In the genomic region with DNA sequence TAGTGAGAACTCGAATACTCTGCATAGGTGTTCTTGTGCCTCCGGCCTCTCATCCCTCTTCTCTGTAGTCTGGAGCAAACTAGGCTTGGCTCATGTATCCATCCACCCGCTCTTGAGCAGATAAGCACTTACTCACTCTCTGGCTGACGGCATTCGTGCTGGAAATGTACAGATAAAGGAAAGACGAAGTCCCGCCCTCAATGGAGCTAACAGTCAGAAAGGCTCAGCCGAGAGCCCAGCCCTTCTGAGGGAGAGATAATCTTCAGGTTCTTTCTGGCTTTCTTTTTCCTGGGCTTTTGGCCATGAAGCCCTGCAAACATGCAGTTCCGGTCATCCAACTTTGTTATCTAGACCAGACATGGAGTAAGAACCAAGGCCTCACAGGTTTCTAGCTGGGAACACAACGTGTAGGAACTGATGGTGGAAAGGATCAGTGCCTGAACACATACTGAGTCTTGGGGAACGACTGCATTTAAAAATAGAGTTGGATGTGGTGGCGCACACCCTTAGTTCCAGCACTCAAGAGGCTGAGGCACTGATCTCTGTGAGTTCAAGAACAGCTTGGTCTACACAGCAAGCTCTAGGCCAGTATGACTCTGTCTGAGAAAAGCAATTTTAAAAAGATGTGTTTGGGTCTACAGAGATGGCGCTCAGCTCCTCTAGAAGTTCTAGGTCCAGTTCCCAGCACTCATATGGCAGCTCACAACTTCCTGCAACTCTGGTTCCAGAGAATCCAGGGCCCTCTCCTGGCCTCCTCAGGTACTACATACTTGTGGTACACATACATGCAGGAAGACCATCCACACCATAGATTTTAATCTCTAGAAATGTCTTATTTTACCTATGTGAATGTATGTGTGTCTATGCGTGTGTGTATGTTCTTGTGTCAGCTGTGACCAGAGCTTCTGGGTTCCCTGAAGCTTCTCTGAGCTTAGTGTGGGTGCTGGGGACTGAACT, we compare ENCODE assay signal across 12 mouse cellular contexts. TPM values are rescaled to one million over a fixed set of nuclear protein-coding genes. Genes with fewer than 3 reads are reported as not detected.
DNase-seq lines count a peak whose midpoint lies in the region; ATAC-seq and TF ChIP-seq lines count a peak whose summit lies in the region.
"Had no signal": no experiment of that assay in that cellular context is flagged by ENCODE, and none has a peak within 500 bp of the region (broad histone marks: within the 10 kb centered on the region; RNA-seq: fewer than 3 reads in every experiment).

No protein-coding gene starts in this region.

- H3K27ac ChIP-seq in lung, embryonic 14.5 days (ENCODE audit: low read depth) = peak overlapping the region; percentile 49; the same call in 1 of the 2 replicates
- no peak overlapping the region for H3K27ac ChIP-seq in stomach, embryonic 14.5 days (ENCODE audit: low read length)
- H3K27ac ChIP-seq in midbrain, embryonic 15.5 days = no peak overlapping the region
- H3K27ac ChIP-seq in midbrain, embryonic 16.5 days (ENCODE audit: low read length) = no peak overlapping the region
- H3K27ac ChIP-seq: hindbrain, embryonic 12.5 days had no signal

- no peak for ATAC-seq in lung, embryonic 14.5 days (ENCODE audit: insufficient read depth)
- peak; percentile 84 for ATAC-seq in stomach, embryonic 14.5 days (ENCODE audit: insufficient number of reproducible peaks, insufficient read depth, low FRiP score, low read depth)
- ATAC-seq in midbrain, embryonic 15.5 days (replicated peaks) = no peak
- ATAC-seq in midbrain, embryonic 16.5 days = no peak
- ATAC-seq: forebrain, embryonic 16.5 days had no signal

- WGBS in lung, embryonic 14.5 days = 79% methylated on average over 14 of the region's 14 CpGs
- WGBS in lung, adult 2 months = 85% methylated on average over 14 of the region's 14 CpGs
- WGBS in stomach, embryonic 14.5 days = 80% methylated on average over 14 of the region's 14 CpGs
- 94% methylated on average over 14 of the region's 14 CpGs for WGBS in midbrain, embryonic 15.5 days
- WGBS in midbrain, embryonic 16.5 days = 95% methylated on average over 14 of the region's 14 CpGs

- H3K36me3 ChIP-seq in lung, embryonic 14.5 days (ENCODE audit: insufficient read depth) = peaks cover 74% of the 10 kb centered on the region
- peaks cover 40% of the 10 kb centered on the region for H3K36me3 ChIP-seq in stomach, embryonic 14.5 days (ENCODE audit: control insufficient read depth, insufficient read depth, low read length)
- H3K36me3 ChIP-seq in midbrain, embryonic 15.5 days (replicated peaks) = peaks cover 27% of the 10 kb centered on the region
- peaks cover 23% of the 10 kb centered on the region for H3K36me3 ChIP-seq in midbrain, embryonic 16.5 days (ENCODE audit: control insufficient read depth, insufficient read depth, low read length)

- H3K4me2 ChIP-seq in lung, embryonic 14.5 days = no peak overlapping the region
- H3K4me2 ChIP-seq in stomach, embryonic 14.5 days (replicated peaks; ENCODE audit: low read depth, low read length) = no peak overlapping the region
- H3K4me2 ChIP-seq in midbrain, embryonic 15.5 days = no peak overlapping the region
- no peak overlapping the region for H3K4me2 ChIP-seq in midbrain, embryonic 16.5 days (ENCODE audit: low read length)
- H3K4me2 ChIP-seq: hindbrain, embryonic 12.5 days had no signal

- no peak for DNase-seq in lung, embryonic 14.5 days
- DNase-seq in lung, adult 2 months = no peak
- peak; percentile 10 for DNase-seq in brain, adult 2 months (ENCODE audit: low read depth, low spot score)
- DNase-seq in liver = peak; percentile 90
- no peak for DNase-seq in frontal cortex, adult 2 months (ENCODE audit: extremely low spot score in 1 of 2, low spot score in 1 of 2)
- DNase-seq: right cerebral cortex, postnatal 4 days had no signal

- H3K4me3 ChIP-seq in lung, embryonic 14.5 days (ENCODE audit: low read depth, low read length) = no peak overlapping the region
- no peak overlapping the region for H3K4me3 ChIP-seq in lung, adult 2 months (replicated peaks; ENCODE audit: extremely low read depth, low read depth, low read length)
- H3K4me3 ChIP-seq in stomach, embryonic 14.5 days (ENCODE audit: low read depth, low read length) = no peak overlapping the region
- no peak overlapping the region for H3K4me3 ChIP-seq in midbrain, embryonic 15.5 days
- H3K4me3 ChIP-seq in midbrain, embryonic 16.5 days (ENCODE audit: low read depth, low read length) = no peak overlapping the region
- H3K4me3 ChIP-seq: hindbrain, embryonic 12.5 days had no signal

- TF ChIP-seq POLR2A in lung, adult 2 months (IDR thresholded peaks at IDR 0.05; ENCODE audit: borderline replicate concordance, extremely low read depth, low read depth, low read length) = no peak

- no peak for TF ChIP-seq CTCF in lung, embryonic 14.5 days (IDR thresholded peaks at IDR 0.05; ENCODE audit: low read depth)
- no peak for TF ChIP-seq CTCF in lung, adult 2 months (IDR thresholded peaks at IDR 0.05; ENCODE audit: insufficient read depth, low read length)

- no peaks in the 10 kb centered on the region for H3K4me1 ChIP-seq in lung, embryonic 14.5 days (ENCODE audit: insufficient read depth)
- no peaks in the 10 kb centered on the region for H3K4me1 ChIP-seq in lung, adult 2 months (ENCODE audit: control insufficient read depth, insufficient read depth, low read length)
- H3K4me1 ChIP-seq in stomach, embryonic 14.5 days (ENCODE audit: control insufficient read depth, insufficient read depth, low read length) = no peaks in the 10 kb centered on the region
- H3K4me1 ChIP-seq in midbrain, embryonic 15.5 days = peaks cover 3% of the 10 kb centered on the region; the same call in 1 of the 2 replicates
- no peaks in the 10 kb centered on the region; the same call in 1 of the 2 replicates for H3K4me1 ChIP-seq in midbrain, embryonic 16.5 days (ENCODE audit: control insufficient read depth, insufficient read depth, low read length)
- H3K4me1 ChIP-seq: hindbrain, embryonic 12.5 days had no signal

- H3K9me3 ChIP-seq in lung, embryonic 14.5 days (ENCODE audit: low read depth, low read length) = no peaks in the 10 kb centered on the region
- no peaks in the 10 kb centered on the region for H3K9me3 ChIP-seq in stomach, embryonic 14.5 days (ENCODE audit: control insufficient read depth, low read depth, low read length)
- no peaks in the 10 kb centered on the region for H3K9me3 ChIP-seq in midbrain, embryonic 15.5 days
- no peaks in the 10 kb centered on the region for H3K9me3 ChIP-seq in midbrain, embryonic 16.5 days (replicated peaks; ENCODE audit: control insufficient read depth, low read length, poor library complexity, severe bottlenecking)
- H3K9me3 ChIP-seq: hindbrain, embryonic 12.5 days had no signal

- no peaks in the 10 kb centered on the region for H3K27me3 ChIP-seq in lung, embryonic 14.5 days (ENCODE audit: insufficient read depth, low read length)
- no peaks in the 10 kb centered on the region for H3K27me3 ChIP-seq in stomach, embryonic 14.5 days (ENCODE audit: control insufficient read depth, insufficient read depth, low read length)
- H3K27me3 ChIP-seq in midbrain, embryonic 15.5 days (replicated peaks) = no peaks in the 10 kb centered on the region
- no peaks in the 10 kb centered on the region for H3K27me3 ChIP-seq in midbrain, embryonic 16.5 days (ENCODE audit: control insufficient read depth, insufficient read depth, low read depth, low read length)
- H3K27me3 ChIP-seq: hindbrain, embryonic 12.5 days had no signal

- no peak overlapping the region for H3K9ac ChIP-seq in lung, embryonic 14.5 days
- no peak overlapping the region for H3K9ac ChIP-seq in stomach, embryonic 14.5 days (replicated peaks; ENCODE audit: low read depth, low read length)
- H3K9ac ChIP-seq in midbrain, embryonic 15.5 days = no peak overlapping the region
- H3K9ac ChIP-seq in midbrain, embryonic 16.5 days (ENCODE audit: low read depth, low read length) = no peak overlapping the region
- H3K9ac ChIP-seq: hindbrain, embryonic 12.5 days had no signal

RNA-seq across cellular contexts. Expression of gene Hspa5, which starts 11.6 kb away (rescaled TPM):
- 981 and 1,088 TPM in 2 replicates for polyA plus RNA-seq in lung, embryonic 14.5 days (2014; fragmentation: Nextera tagmentation; extraction: Ambion mirVana)
- polyA plus RNA-seq in lung, adult 2 months (2012; rRNA removed) = 463 and 672 TPM in 2 replicates
- polyA plus RNA-seq in stomach, embryonic 14.5 days (2014; fragmentation: Nextera tagmentation; extraction: Ambion mirVana) = 622 and 812 TPM in 2 replicates
- 207 and 209 TPM in 2 replicates for polyA plus RNA-seq in frontal cortex, adult 2 months (2012; rRNA removed)
- polyA plus RNA-seq in midbrain, embryonic 15.5 days (2015; fragmentation: Nextera tagmentation; extraction: Ambion mirVana) = 418 and 429 TPM in 2 replicates
- polyA plus RNA-seq in midbrain, embryonic 16.5 days (2015; fragmentation: Nextera tagmentation; extraction: Ambion mirVana) = 420 and 450 TPM in 2 replicates

RNA-seq across cellular contexts. Expression of gene Rabepk, which starts 16.4 kb away (rescaled TPM):
- 39.6 and 45.0 TPM in 2 replicates for polyA plus RNA-seq in lung, embryonic 14.5 days (2014; fragmentation: Nextera tagmentation; extraction: Ambion mirVana)
- polyA plus RNA-seq in lung, adult 2 months (2012; rRNA removed) = 18.8 and 24.4 TPM in 2 replicates
- 43.1 and 43.7 TPM in 2 replicates for polyA plus RNA-seq in stomach, embryonic 14.5 days (2014; fragmentation: Nextera tagmentation; extraction: Ambion mirVana)
- 37.0 and 38.3 TPM in 2 replicates for polyA plus RNA-seq in frontal cortex, adult 2 months (2012; rRNA removed)
- 23.2 and 24.5 TPM in 2 replicates for polyA plus RNA-seq in midbrain, embryonic 15.5 days (2015; fragmentation: Nextera tagmentation; extraction: Ambion mirVana)
- polyA plus RNA-seq in midbrain, embryonic 16.5 days (2015; fragmentation: Nextera tagmentation; extraction: Ambion mirVana) = 24.5 and 27.4 TPM in 2 replicates

RNA-seq across cellular contexts. Expression of gene Gapvd1, which starts 28.3 kb away (rescaled TPM):
- polyA plus RNA-seq in lung, embryonic 14.5 days (2014; fragmentation: Nextera tagmentation; extraction: Ambion mirVana) = 84.4 and 91.7 TPM in 2 replicates
- polyA plus RNA-seq in lung, adult 2 months (2012; rRNA removed) = 16.7 and 20.3 TPM in 2 replicates
- polyA plus RNA-seq in stomach, embryonic 14.5 days (2014; fragmentation: Nextera tagmentation; extraction: Ambion mirVana) = 93.0 and 95.2 TPM in 2 replicates
- polyA plus RNA-seq in frontal cortex, adult 2 months (2012; rRNA removed) = 43.8 and 53.8 TPM in 2 replicates
- 112 and 123 TPM in 2 replicates for polyA plus RNA-seq in midbrain, embryonic 15.5 days (2015; fragmentation: Nextera tagmentation; extraction: Ambion mirVana)
- 107 and 113 TPM in 2 replicates for polyA plus RNA-seq in midbrain, embryonic 16.5 days (2015; fragmentation: Nextera tagmentation; extraction: Ambion mirVana)

RNA-seq across cellular contexts. Expression of gene Fbxw2, which starts 42.8 kb away (rescaled TPM):
- 73.8 and 77.5 TPM in 2 replicates for polyA plus RNA-seq in lung, embryonic 14.5 days (2014; fragmentation: Nextera tagmentation; extraction: Ambion mirVana)
- 46.0 and 59.3 TPM in 2 replicates for polyA plus RNA-seq in lung, adult 2 months (2012; rRNA removed)
- polyA plus RNA-seq in stomach, embryonic 14.5 days (2014; fragmentation: Nextera tagmentation; extraction: Ambion mirVana) = 69.8 and 75.7 TPM in 2 replicates
- polyA plus RNA-seq in frontal cortex, adult 2 months (2012; rRNA removed) = 76.5 and 80.3 TPM in 2 replicates
- polyA plus RNA-seq in midbrain, embryonic 15.5 days (2015; fragmentation: Nextera tagmentation; extraction: Ambion mirVana) = 102 and 107 TPM in 2 replicates
- 102 and 106 TPM in 2 replicates for polyA plus RNA-seq in midbrain, embryonic 16.5 days (2015; fragmentation: Nextera tagmentation; extraction: Ambion mirVana)

RNA-seq across cellular contexts. Expression of gene Gm34653, which starts 49.5 kb away (rescaled TPM):
- polyA plus RNA-seq in lung, embryonic 14.5 days (2014; fragmentation: Nextera tagmentation; extraction: Ambion mirVana) = not detected in 2 replicates
- polyA plus RNA-seq in lung, adult 2 months (2012; rRNA removed) = not detected in 2 replicates
- not detected in 2 replicates for polyA plus RNA-seq in stomach, embryonic 14.5 days (2014; fragmentation: Nextera tagmentation; extraction: Ambion mirVana)
- not detected in 2 replicates for polyA plus RNA-seq in frontal cortex, adult 2 months (2012; rRNA removed)
- polyA plus RNA-seq in midbrain, embryonic 15.5 days (2015; fragmentation: Nextera tagmentation; extraction: Ambion mirVana) = 0.17 TPM in 1 of 2 replicates, not detected in the other
- polyA plus RNA-seq in midbrain, embryonic 16.5 days (2015; fragmentation: Nextera tagmentation; extraction: Ambion mirVana) = not detected in 2 replicates
- polyA plus RNA-seq: forebrain, embryonic 16.5 days; hindbrain, embryonic 12.5 days; neural tube, embryonic 11.5 days had no signal

Comparison
In these comparisons a context has a peak if more than half of its experiments do, and no peak if none do; other contexts are left out.
1. DNase-seq: peak in brain, adult 2 months (single experiment) and liver (single experiment); none in lung, embryonic 14.5 days (single experiment), lung, adult 2 months (single experiment) and frontal cortex, adult 2 months (0 of 2).